Mouse (Mus musculus): ENCODE measurements around the gene Top3a. TPM values are rescaled to one million over a fixed set of nuclear protein-coding genes. Genes with fewer than 3 reads are reported as not detected.
"Not testable (repeated sequence)": the region's sequence is repeated elsewhere in the genome, so short reads cannot be mapped to it uniquely, and the experiment has no call there.

The Top3a gene
- 1 to 10 TPM; 9.1 to 9.4 TPM for total RNA-seq (2021)

- intact Hi-C loops (cut with DNase I) = no loop called here
- DNase-seq = peak; percentile 75
These were observed at the start of gene Top3a, which contains the start of gene Smcr8 for GRCm38 (mm10) chr11:60776829-60777740. Gene Top3a, minus strand, starts transcription at chr11:60777365. Gene Smcr8, plus strand, starts transcription at chr11:60777524.

GRCm38 (mm10) chr11:60826700-60827099 is 49.5 kb upstream of the Top3a start:
- intact Hi-C loops (cut with DNase I) = no loop called here
- DNase-seq = no peak

- intact Hi-C loops (cut with DNase I) = no loop called here
- DNase-seq = no peak
These were observed 48.0 kb upstream of the Top3a start for GRCm38 (mm10) chr11:60825191-60825590.

GRCm38 (mm10) chr11:60823771-60824170 is 46.6 kb upstream of the Top3a start:
- DNase-seq = no peak
- intact Hi-C loops (cut with DNase I) = no loop called here

GRCm38 (mm10) chr11:60816398-60816797 is 39.2 kb upstream of the Top3a start:
- no peak for DNase-seq
- intact Hi-C loops (cut with DNase I) = no loop called here

- intact Hi-C loops (cut with DNase I); DNase-seq: not testable (repeated sequence)
These were observed 34.5 kb upstream of the Top3a start, which contains the start of gene Shmt1 for GRCm38 (mm10) chr11:60811618-60812017. Gene Shmt1, minus strand, starts transcription at chr11:60811718.

GRCm38 (mm10) chr11:60811054-60811460 is 33.9 kb upstream of the Top3a start:
- intact Hi-C loops (cut with DNase I) = no loop called here
- DNase-seq = peak; percentile 95

GRCm38 (mm10) chr11:60810046-60810965 is 33.1 kb upstream of the Top3a start:
- DNase-seq = no peak
- intact Hi-C loops (cut with DNase I) = no loop called here

GRCm38 (mm10) chr11:60809546-60809945 is 32.4 kb upstream of the Top3a start:
- intact Hi-C loops (cut with DNase I) = no loop called here
- no peak for DNase-seq

GRCm38 (mm10) chr11:60808286-60809070 is 31.3 kb upstream of the Top3a start:
- DNase-seq = peak; percentile 40
- intact Hi-C loops (cut with DNase I) = no loop called here

GRCm38 (mm10) chr11:60800892-60801291 is 23.7 kb upstream of the Top3a start:
- no peak for DNase-seq
- intact Hi-C loops (cut with DNase I) = no loop called here

GRCm38 (mm10) chr11:60799977-60800376 is 22.8 kb upstream of the Top3a start:
- no peak for DNase-seq
- intact Hi-C loops (cut with DNase I) = no loop called here

- intact Hi-C loops (cut with DNase I) = no loop called here
- DNase-seq = no peak
These were observed 19.2 kb upstream of the Top3a start for GRCm38 (mm10) chr11:60796342-60796741.

GRCm38 (mm10) chr11:60790472-60790871 is 13.3 kb upstream of the Top3a start:
- no peak for DNase-seq
- intact Hi-C loops (cut with DNase I) = no loop called here

- no peak for DNase-seq
- intact Hi-C loops (cut with DNase I) = no loop called here
These were observed 10.4 kb upstream of the Top3a start for GRCm38 (mm10) chr11:60787595-60787994.

GRCm38 (mm10) chr11:60784179-60784922 is 7.2 kb upstream of the Top3a start:
- DNase-seq = no peak
- intact Hi-C loops (cut with DNase I) = no loop called here

- intact Hi-C loops (cut with DNase I) = no loop called here
- no peak for DNase-seq
These were observed 2.6 kb upstream of the Top3a start for GRCm38 (mm10) chr11:60779673-60780189.

GRCm38 (mm10) chr11:60777801-60778370 is 721 bp upstream of the Top3a start:
- intact Hi-C loops (cut with DNase I) = no loop called here
- no peak for DNase-seq
